Mouse (Mus musculus): ENCODE data around the gene Tle4. TPM values are rescaled to one million over a fixed set of nuclear protein-coding genes. Genes with fewer than 3 reads are reported as not detected.

Gene Tle4
- polyA plus RNA-seq, 1 experiment from 2014 or later, result 40.4 TPM

GRCm38 (mm10) chr19:14416845-14417244, 181.0 kb downstream of the Tle4 start:
- no peaks in the 10 kb centered on the region for H3K36me3 ChIP-seq (replicated peaks)

GRCm38 (mm10) chr19:14415996-14416395, 181.9 kb downstream of the Tle4 start:
- H3K4me2 ChIP-seq, result no peak overlapping the region
- no peak overlapping the region for H3K4me3 ChIP-seq
- H3K9ac ChIP-seq, result no peak overlapping the region
- peaks cover 7% of the 10 kb centered on the region; the same call in 1 of the 2 replicates for H3K4me1 ChIP-seq
- no peaks in the 10 kb centered on the region for H3K36me3 ChIP-seq (replicated peaks)
- H3K9me3 ChIP-seq, result no peaks in the 10 kb centered on the region
- 57% methylated on average over 6 of the region's 6 CpGs for WGBS
- H3K27ac ChIP-seq, result no peak overlapping the region
- no peak for ATAC-seq (replicated peaks)
- H3K27me3 ChIP-seq (replicated peaks), result no peaks in the 10 kb centered on the region

More at GRCm38 (mm10) chr19:14416845-14417244, 181.0 kb downstream of the Tle4 start:
- Histone ChIP-seq H3K27ac (no peak overlapping the region), H3K27me3 (replicated peaks) (0 out of 2 replicates have a peak, but pooled peaks cover 3% of the 10 kb centered on the region), H3K4me1 (peaks cover 7% of the 10 kb centered on the region; the same call in 1 of the 2 replicates), H3K4me3 (no peak overlapping the region), H3K4me2 (no peak overlapping the region), H3K9me3 (no peaks in the 10 kb centered on the region), H3K9ac (no peak overlapping the region)
- no peak for ATAC-seq (replicated peaks)
- whole genome bisulfite sequencing, result 55% methylated on average over 5 of the region's 5 CpGs

DNA sequence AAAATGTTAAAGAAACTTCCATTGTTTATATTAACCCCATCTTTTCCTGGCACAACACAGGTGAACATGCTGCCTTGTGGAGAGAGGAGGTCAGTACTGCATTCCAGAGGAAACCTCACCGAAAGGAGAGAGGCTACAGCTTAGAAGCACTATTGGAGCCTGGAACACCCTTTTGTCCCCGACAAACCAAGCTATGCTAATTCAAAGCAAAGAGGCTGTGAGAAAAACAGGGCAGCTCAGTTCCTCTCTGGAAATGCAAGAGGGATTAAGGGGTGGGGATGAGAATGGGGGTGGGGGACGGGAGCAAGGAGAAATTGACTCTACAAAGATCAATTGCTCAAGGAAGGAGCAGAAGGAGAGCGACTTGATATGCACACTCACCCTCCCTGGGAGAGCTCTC, 182.9 kb downstream of the Tle4 start:
- Histone ChIP-seq H3K9me3 (no peaks in the 10 kb centered on the region), H3K4me3 (no peak overlapping the region), H3K36me3 (replicated peaks) (no peaks in the 10 kb centered on the region), H3K9ac (no peak overlapping the region), H3K4me1 (peaks cover 7% of the 10 kb centered on the region; the same call in 1 of the 2 replicates), H3K27ac (no peak overlapping the region), H3K4me2 (no peak overlapping the region), H3K27me3 (replicated peaks) (0 out of 2 replicates have a peak, but pooled peaks cover 2% of the 10 kb centered on the region)
- 6% methylated on average over 4 of the region's 4 CpGs for WGBS
- no peak for ATAC-seq (replicated peaks)

DNA sequence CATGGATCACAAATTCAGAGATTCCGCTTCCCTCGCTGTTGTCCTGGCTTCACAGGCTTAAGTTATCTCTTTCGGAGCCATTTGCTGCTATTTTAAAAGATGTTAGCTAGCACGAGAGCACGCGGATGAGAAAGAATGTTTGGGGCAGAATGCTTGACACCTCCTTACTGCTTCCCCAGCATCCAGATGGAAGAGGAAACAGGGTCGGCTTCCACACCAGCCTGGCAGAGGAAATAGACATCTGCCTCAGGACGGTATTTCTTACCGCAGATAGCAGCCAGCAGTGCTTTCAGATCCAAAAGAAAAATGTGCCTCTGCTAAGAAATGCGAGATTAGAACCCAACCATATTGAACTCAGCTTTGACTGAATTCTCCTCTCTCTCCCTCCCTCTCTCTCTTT, 191.2 kb downstream of the Tle4 start:
- Histone ChIP-seq H3K4me2 (no peak overlapping the region), H3K4me3 (no peak overlapping the region), H3K27me3 (replicated peaks) (0 out of 2 replicates have a peak, but pooled peaks cover 2% of the 10 kb centered on the region), H3K4me1 (no peaks in the 10 kb centered on the region), H3K27ac (no peak overlapping the region), H3K9me3 (no peaks in the 10 kb centered on the region), H3K9ac (no peak overlapping the region), H3K36me3 (replicated peaks) (no peaks in the 10 kb centered on the region)
- WGBS, result 78% methylated on average over 10 of the region's 10 CpGs
- ATAC-seq (replicated peaks), result no peak

Data from midbrain, embryonic 15.5 days (tissue).